Mouse (Mus musculus): Measurements from ENCODE around the gene Gm14214.

Gene Gm14214

GRCm38 (mm10) chr2:154776496-154776895 is 6.7 kb upstream of the Gm14214 start:
- DNase-seq (ENCODE audit: low read depth, low spot score), result no peak

DNA sequence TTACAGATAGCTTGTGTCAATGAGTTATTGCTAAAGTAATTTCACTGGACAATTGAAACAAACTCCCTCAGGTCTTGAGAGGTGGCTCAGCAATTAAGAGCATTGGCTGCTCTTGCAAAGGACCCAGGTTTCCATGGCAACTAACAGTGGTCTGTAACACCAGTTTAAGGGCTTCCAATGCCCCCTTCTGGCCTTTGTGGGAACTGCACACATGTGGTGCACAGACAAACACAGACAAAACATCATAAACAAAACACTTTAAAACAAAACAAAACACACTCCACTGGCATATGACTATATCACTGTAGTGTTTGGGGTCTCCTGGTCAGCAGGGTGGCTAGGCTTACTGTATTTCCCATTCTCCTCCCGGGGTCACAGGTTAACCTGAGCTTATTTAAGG is 4.2 kb upstream of the Gm14214 start:
- DNase-seq (ENCODE audit: low read depth, low spot score), result no peak

DNA sequence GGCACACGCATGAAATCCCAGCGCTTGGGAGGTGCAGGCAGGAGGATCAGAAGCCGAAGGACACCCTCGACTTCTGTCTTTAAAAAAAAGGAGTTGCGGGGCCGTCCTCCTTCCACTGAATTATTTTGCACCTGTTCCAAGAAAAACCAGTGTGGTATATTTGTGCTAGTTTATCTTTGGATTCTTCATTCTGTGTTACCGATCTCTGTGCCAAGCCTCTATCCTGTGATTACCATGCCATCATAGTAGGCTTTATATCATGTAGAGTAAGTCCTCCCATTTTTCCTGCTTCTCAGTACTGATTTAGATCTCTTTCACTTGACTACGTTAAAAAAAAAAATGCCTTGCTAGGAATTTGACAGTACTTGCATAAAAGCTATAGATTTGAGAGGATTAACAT is 1.8 kb upstream of the Gm14214 start:
- no peak for DNase-seq (ENCODE audit: low read depth, low spot score)

DNA sequence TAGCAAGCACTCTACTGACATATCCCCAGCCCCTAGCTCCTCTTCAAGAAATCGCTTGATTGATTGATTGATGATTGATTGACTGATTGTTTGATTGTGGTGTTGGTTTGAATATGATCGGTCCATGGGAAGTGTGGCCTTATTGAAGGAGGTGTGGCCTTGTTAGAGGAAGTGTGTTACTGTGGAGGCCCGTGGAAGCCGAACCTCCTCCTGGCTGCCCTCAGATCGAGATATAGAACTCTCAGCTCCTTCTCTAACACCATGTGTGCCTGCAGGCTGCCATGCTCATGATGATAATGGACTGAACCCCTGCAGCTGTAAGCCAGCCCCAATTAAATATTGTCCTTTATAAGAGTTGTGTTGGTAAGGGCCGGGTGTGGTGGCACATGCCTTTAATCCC is 2.8 kb downstream of the Gm14214 start:
- DNase-seq (ENCODE audit: low read depth, low spot score), result no peak

DNA sequence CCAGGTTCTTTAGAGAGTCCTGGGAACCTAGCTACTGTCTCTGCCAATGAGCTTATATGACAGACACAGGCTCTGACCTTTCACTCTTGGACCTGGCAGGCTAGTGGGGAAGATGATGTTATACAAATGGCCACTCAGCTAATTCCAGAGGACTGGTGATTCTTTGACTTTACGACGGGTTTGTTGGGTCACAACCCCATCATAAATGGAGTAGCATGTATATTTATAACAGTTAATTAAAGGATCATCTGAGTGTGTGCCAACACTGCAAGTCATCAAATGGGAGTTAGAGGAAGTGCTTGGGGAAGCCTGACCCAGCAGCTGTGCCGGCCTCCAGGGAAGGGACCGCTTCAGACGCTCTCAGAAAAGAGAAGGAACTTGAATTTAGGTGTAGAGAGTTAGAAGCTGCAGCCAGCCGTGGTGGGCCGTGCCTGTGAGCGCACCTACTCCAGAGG is 4.2 kb downstream of the Gm14214 start:
- no peak for DNase-seq (ENCODE audit: low read depth, low spot score)

GRCm38 (mm10) chr2:154764828-154765497 is 4.9 kb downstream of the Gm14214 start:
- no peak for DNase-seq (ENCODE audit: low read depth, low spot score)

GRCm38 (mm10) chr2:154763226-154763625 is 6.6 kb downstream of the Gm14214 start:
- no peak for DNase-seq (ENCODE audit: low read depth, low spot score)

GRCm38 (mm10) chr2:154758454-154758853 is 11.4 kb downstream of the Gm14214 start:
- DNase-seq (ENCODE audit: low read depth, low spot score), result no peak

- DNase-seq (ENCODE audit: low read depth, low spot score), result peak; percentile 25
Observed at GRCm38 (mm10) chr2:154757691-154758090, 12.1 kb downstream of the Gm14214 start.

- no peak for DNase-seq (ENCODE audit: low read depth, low spot score)
Observed at GRCm38 (mm10) chr2:154755791-154756190, 14.0 kb downstream of the Gm14214 start.

DNA sequence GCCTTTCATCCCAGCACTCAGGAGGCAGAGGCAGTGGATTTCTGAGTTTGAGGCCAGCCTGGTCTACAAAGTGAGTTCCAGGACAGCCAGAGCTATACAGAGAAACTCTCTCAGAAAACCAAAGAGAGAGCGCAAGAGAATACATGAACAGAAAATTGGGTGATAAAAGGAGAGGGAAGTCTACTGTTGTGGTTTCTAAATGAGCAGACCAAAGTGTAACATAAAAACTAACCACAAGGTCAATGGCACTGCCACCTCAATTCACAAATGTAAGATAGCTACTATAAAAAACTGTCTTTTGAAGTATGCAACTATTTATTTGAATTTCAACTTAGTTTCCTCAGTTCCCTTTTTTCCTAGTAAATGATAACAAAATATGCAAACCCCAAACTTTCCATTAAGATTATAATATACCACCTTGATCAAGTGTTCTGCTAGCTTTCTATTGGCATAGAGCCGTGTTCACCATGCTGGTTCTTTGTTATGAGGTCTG is 15.7 kb downstream of the Gm14214 start:
- no peak for DNase-seq (ENCODE audit: low read depth, low spot score)

- no peak for DNase-seq (ENCODE audit: low read depth, low spot score)
Observed at GRCm38 (mm10) chr2:154751924-154752323, 17.9 kb downstream of the Gm14214 start.

DNA sequence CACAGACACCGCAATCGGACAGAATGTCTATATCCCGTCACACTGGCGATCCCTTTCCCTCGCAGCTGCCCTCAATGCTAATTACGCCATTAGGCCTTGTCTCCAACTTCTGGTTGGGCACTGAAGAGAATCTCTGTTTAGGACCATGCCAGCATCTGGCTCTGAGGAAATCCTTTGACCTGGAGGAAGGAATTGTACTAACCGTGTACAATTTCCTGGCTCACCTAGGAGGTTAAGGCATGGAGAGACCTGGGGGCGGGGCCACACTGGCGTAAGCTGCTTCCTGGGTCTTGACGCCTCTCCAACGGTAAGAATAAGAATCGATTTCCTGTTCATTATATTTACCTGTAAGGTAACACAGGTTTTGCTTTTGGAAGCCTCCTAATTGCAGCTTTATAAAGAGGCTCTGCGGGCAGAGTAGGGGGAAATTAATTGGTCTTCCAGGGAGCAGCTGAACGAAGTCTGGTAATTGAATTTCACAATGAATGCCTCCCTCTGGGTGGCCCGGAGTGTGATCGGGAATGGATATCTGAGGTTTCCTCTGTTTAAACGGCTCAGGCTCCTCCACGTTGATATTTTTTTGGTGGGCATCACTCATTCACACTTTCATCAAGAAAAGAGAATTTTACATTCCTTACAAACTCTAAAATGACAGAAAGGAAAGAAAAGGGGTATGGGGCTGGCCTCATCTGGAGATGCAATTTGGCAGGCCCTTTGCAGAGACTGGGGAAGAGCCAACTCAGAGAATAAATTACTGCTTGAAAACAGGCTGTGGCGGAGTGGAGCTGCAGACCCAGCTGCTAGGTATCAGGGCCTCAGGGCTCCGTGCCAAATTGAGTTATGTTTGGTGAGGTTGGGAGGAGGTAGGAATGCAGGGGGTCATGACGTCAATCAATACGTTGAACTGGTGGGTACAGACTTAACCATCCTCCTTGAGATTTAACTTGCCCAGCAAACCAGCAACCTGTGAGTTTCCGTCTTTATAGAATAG is 20.5 kb downstream of the Gm14214 start:
- DNase-seq (ENCODE audit: low read depth, low spot score), result peak; percentile 73

GRCm38 (mm10) chr2:154748383-154748782 is 21.4 kb downstream of the Gm14214 start:
- no peak for DNase-seq (ENCODE audit: low read depth, low spot score)

DNA sequence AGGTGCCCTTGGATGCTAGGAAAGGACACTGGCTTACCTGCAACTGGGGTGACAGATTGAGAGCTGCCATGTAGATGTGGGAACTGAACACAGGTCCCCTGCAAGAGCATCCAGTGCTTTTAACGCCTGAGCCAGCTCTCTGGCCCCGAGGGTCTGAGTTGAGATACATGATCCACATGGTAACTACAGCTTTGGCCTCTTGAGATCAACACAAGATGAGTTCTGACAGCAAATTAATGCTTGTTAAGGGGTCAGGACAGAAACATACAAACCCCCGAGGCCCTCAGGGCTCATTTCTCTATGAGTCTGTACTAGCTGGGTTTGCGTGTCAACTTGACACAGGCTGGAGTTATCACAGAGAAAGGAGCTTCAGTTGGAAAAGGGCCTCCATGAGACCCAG is 25.9 kb downstream of the Gm14214 start:
- DNase-seq (ENCODE audit: low read depth, low spot score), result no peak

GRCm38 (mm10) chr2:154742911-154743819 is 26.7 kb downstream of the Gm14214 start:
- DNase-seq (ENCODE audit: low read depth, low spot score), result no peak

DNA sequence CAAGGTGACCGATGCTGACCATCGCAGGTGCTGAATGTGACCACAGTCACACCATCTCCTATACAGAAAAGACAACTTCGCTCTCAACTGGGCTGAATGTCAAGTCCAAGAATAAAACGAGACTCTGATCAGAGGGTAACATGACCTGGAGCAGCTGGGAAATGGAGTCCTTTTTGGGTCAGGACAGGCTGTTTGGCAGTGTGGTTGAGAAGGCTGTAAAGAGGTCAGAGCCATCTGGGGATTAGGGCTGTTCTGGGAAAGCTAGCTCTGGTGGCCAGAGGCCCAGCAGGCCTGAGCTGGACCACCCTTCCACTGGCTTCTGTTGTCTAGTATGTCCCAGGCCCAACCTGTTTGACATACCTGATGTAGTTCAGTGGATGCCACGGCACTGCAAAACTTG is 31.2 kb downstream of the Gm14214 start:
- no peak for DNase-seq (ENCODE audit: low read depth, low spot score)

DNA sequence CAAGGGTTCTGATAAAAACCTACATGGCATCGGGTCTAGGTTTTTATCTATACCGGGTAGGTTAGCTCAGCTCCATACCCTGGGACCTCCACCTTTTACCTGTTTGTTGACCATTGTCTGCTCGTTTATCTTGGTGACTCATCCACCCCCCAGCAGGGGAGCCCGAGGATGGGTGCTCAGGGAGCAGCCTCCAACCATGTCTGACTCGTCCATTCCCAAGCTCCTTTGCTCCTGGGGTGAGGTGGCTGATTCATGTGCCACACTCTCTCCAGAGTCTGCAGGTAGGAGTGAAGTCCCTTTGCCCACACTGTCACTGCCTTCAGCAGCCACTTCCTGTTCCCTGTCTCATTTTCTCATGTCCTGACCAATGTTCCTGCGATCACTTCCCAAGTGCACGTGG is 33.8 kb downstream of the Gm14214 start:
- DNase-seq (ENCODE audit: low read depth, low spot score), result no peak

DNA sequence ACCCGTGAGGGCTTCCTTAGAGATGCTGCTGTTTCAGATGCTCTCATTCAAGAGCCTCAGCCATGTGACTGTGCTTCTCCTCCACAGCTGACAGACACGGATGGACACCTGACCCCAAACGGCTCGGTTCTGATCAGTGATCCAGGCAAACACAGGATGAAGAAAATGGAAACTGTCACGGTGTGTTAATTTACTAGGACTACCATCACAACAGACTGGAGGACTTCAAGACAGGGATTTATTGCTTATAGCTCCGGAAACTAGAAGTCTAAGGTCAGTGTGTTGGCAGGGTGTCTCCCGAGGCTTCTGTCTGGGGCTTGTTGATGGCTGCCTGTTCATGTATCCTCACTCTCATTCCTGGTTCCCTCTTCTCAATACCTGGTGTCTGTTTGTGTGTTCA is 34.4 kb downstream of the Gm14214 start:
- DNase-seq (ENCODE audit: low read depth, low spot score), result no peak

DNA sequence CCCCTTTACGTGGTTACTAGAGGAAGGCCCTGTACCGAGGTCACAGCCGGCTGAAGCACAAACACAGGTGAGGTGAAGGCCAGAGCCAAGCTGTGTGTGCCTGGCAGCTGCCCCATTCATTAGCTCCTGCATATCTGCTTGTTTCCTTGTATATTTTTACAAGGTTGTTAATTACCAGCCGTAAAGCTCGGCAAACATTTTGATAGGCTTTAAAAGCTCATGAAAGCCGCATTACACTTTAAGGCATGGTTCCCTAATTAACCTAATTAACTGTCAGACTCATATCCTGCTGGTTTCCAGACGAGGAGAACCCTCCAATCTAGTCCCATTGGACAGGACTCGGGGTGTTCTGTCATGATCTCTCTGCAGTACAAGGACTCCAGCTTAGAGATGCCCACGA is 34.9 kb downstream of the Gm14214 start:
- DNase-seq (ENCODE audit: low read depth, low spot score), result peak; percentile 57

- DNase-seq (ENCODE audit: low read depth, low spot score), result no peak
Observed at GRCm38 (mm10) chr2:154732503-154733141, 37.2 kb downstream of the Gm14214 start.

Measured in forelimb bud, embryonic 11.5 days (tissue).